Mouse (Mus musculus) kidney, postnatal 0 days (tissue): Measurements from ENCODE around the gene Calhm3. TPM values are rescaled to one million over a fixed set of nuclear protein-coding genes. Genes with fewer than 3 reads are reported as not detected.

Source experiments
- ATAC-seq: fragments of 200-750 bp; cut with Nextera tagmentation; replicated peaks from 2 replicates; pipeline ENCODE4 v1.8.0; 2017; ENCODE audit warnings: low read depth, moderate number of reproducible peaks, moderate TSS enrichment, moderate library complexity; ENCODE audit not compliant: low FRiP score
- DNase-seq: peaks from one replicate; pipeline ENCODE4 v3.0.0-alpha.2; 2016; ENCODE audit warnings: low spot score
- H3K27ac ChIP-seq: fragments of 300-500 bp; sonication (generic); 2 replicates; pipeline ENCODE4 v1.5.1; 2014; ENCODE audit warnings: mild to moderate bottlenecking
- H3K27me3 ChIP-seq: fragments of 300-500 bp; sonication (generic); 2 replicates; pipeline ENCODE4 v1.6.1; 2014; ENCODE audit warnings: low read length, mixed read lengths; ENCODE audit not compliant: insufficient read depth
- H3K36me3 ChIP-seq: fragments of 300-500 bp; sonication (generic); 2 replicates; pipeline ENCODE4 v1.6.1; 2014; ENCODE audit warnings: low read length, mixed read lengths; ENCODE audit not compliant: insufficient read depth
- H3K4me1 ChIP-seq: fragments of 300-500 bp; sonication (generic); replicated peaks from 2 replicates; pipeline ENCODE4 v1.6.1; 2014; ENCODE audit warnings: antibody characterized with exemption, low read length, mixed read lengths; ENCODE audit not compliant: insufficient read depth
- H3K4me2 ChIP-seq: fragments of 300-500 bp; sonication (generic); 2 replicates; pipeline ENCODE4 v1.6.1; 2014; ENCODE audit warnings: mild to moderate bottlenecking, low read length, moderate library complexity, mixed read lengths
- H3K4me3 ChIP-seq: fragments of 300-500 bp; sonication (generic); replicated peaks from 2 replicates; pipeline ENCODE4 v1.5.1; 2014; ENCODE audit warnings: low read depth, low read length
- H3K9ac ChIP-seq: fragments of 300-500 bp; sonication (generic); 2 replicates; pipeline ENCODE4 v1.6.1; 2014; ENCODE audit warnings: low read depth, low read length
- H3K9me3 ChIP-seq: fragments of 300-500 bp; sonication (generic); replicated peaks from 2 replicates; pipeline ENCODE4 v1.6.1; 2016; ENCODE audit warnings: low read length, inconsistent platforms, mixed read lengths
- CTCF ChIP-seq: IDR thresholded peaks from 2 replicates; pipeline ENCODE4 v1.5.1; 2016; ENCODE audit warnings: antibody characterized with exemption, low read depth, mild to moderate bottlenecking, moderate library complexity
- WGBS: fragments of 180-500 bp; shearing (Covaris S2); extraction: QIAGEN DNeasy Blood & Tissue Kit; methylation state at CpG from one replicate; pipeline ENCODE4 v1.1.7; 2014; 5-methylcytosine and 5-hydroxymethylcytosine counted together
- polyA plus RNA-seq: library from polyadenylated mRNA; unstranded; fragments of >200 nt; fragmentation: Nextera tagmentation; extraction: Ambion mirVana; gene quantifications from 2 replicates; pipeline ENCODE4 v1.2.1, GENCODE M21; 2015

Gene Calhm3
- polyA plus RNA-seq, 1 experiment from 2014 or later = not detected

DNA sequence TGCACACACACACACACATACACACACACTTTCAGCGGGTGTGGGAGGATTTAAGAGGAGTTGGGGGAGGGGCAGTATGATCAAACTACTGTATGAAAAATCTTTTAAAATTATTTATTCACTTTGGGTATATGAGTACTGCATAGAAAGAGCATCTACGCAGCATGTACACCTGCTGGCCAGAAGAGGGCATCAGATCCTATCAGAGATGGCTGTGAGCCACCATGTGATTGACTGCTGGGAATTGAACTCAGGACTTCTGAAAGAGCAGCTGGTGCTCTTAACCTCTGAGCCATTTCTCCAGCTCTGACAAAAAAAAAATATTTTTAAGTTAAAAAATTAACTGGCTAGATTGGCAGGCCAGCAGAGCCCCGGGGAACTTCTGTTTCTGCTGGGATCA, 17.0 kb upstream of the Calhm3 start:
- Histone ChIP-seq H3K9ac (no peak overlapping the region), H3K9me3 (no peaks in the 10 kb centered on the region), H3K36me3 (no peaks in the 10 kb centered on the region), H3K4me2 (no peak overlapping the region), H3K4me3 (no peak overlapping the region), H3K4me1 (peaks cover 5% of the 10 kb centered on the region; the same call in 1 of the 2 replicates), H3K27me3 (peaks cover 3% of the 10 kb centered on the region; the same call in 1 of the 2 replicates), H3K27ac (no peak overlapping the region)
- WGBS = 52% methylated on average over 3 of the region's 3 CpGs
- peak; percentile 58 for DNase-seq
- no peak for ATAC-seq
- peak; percentile 74 for TF ChIP-seq CTCF

DNA sequence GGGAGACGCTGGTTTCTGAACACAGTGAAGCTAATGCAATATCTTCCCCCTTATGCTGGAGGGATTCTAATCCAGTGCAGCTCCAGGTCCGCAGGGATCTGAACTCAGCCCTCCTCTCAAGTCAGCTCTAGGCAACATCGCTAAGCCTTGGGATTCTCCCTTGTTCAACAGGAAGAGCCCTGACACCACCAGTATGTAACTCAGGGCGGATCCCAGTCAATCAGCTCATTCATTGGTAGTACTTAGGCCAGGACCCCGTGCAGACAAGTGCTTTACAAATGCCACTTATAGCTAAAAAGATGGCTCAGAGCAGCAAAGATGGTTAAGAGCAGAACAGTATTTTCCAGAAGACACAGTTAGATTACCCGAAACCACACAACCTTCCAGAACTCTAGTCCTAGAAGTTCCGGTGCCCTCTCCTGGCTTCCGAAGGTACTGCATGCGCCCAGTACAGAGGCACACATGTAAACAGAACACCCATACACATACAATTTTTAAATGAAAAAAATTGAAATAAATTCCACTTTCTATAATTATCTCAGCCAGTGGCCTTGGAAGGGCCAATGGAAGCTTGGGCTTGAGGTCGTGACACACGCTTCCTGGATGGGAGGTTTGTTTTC, 11.3 kb upstream of the Calhm3 start:
- H3K9me3 ChIP-seq = no peaks in the 10 kb centered on the region
- H3K9ac ChIP-seq = no peak overlapping the region
- TF ChIP-seq CTCF = peak; percentile 86
- no peaks in the 10 kb centered on the region for H3K27me3 ChIP-seq
- no peaks in the 10 kb centered on the region for H3K36me3 ChIP-seq
- no peak overlapping the region; the same call in 1 of the 2 replicates for H3K27ac ChIP-seq
- no peak overlapping the region for H3K4me3 ChIP-seq
- ATAC-seq = peak; percentile 60; the same call in 1 of the 2 replicates
- DNase-seq = peak; percentile 90
- no peaks in the 10 kb centered on the region for H3K4me1 ChIP-seq
- H3K4me2 ChIP-seq = peak overlapping the region; percentile 43
- WGBS = 20% methylated on average over 11 of the region's 11 CpGs

- Histone ChIP-seq H3K9ac (no peak overlapping the region), H3K4me3 (no peak overlapping the region), H3K36me3 (no peaks in the 10 kb centered on the region), H3K9me3 (no peaks in the 10 kb centered on the region), H3K4me2 (peak overlapping the region; percentile 43), H3K27me3 (no peaks in the 10 kb centered on the region), H3K4me1 (no peaks in the 10 kb centered on the region), H3K27ac (no peak overlapping the region)
- TF ChIP-seq CTCF = peak; percentile 89
- ATAC-seq (no peak), DNase-seq (peak; percentile 77)
- WGBS = 8% methylated on average over 13 of the region's 13 CpGs
These were observed 10.7 kb upstream of the Calhm3 start for GRCm38 (mm10) chr19:47168223-47168622.

DNA sequence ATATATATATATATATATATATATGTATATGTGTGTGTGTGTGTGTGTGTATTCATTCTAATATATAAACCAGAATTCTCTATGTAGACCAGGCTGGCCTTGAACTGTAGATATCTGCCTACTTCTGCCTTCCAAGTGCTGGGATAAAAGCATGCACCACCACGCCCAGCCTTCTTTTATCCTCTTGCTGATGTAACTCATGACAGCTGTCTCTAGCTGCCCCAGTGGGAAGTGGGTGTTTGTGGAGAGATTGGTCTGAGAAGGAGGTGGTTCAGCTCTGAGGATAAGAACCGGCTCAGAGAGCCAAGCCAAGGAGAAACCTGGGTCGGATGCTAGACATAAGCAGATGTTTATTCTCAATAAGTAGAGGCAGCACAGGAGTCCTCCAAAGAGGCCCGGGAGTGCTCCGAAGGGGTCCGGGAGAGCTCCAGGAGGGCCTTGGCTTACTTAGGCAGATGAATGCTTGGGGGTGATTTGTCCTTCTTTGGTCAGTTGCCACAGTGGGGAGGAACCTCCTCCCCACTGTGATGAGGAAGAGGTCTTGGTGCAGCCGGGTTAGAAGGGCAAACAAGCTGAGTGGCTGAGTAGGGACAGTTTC, 10.2 kb upstream of the Calhm3 start:
- no peak for DNase-seq
- no peaks in the 10 kb centered on the region for H3K36me3 ChIP-seq
- no peak for TF ChIP-seq CTCF

GRCm38 (mm10) chr19:47166758-47167157, 9.2 kb upstream of the Calhm3 start:
- H3K4me2 ChIP-seq = no peak overlapping the region
- H3K4me1 ChIP-seq = no peaks in the 10 kb centered on the region
- H3K27me3 ChIP-seq = no peaks in the 10 kb centered on the region
- H3K4me3 ChIP-seq = no peak overlapping the region
- 30% methylated on average over 3 of the region's 3 CpGs for WGBS
- H3K9me3 ChIP-seq = no peaks in the 10 kb centered on the region
- H3K36me3 ChIP-seq = no peaks in the 10 kb centered on the region
- peak overlapping the region; percentile 57; the same call in 1 of the 2 replicates for H3K27ac ChIP-seq
- TF ChIP-seq CTCF = no peak
- ATAC-seq (no peak), DNase-seq (no peak)
- no peak overlapping the region for H3K9ac ChIP-seq

More for the DNA sequence above, 10.2 kb upstream of the Calhm3 start:
- no peak overlapping the region for H3K9ac ChIP-seq
- H3K9me3 ChIP-seq = no peaks in the 10 kb centered on the region
- H3K4me1 ChIP-seq = no peaks in the 10 kb centered on the region
- H3K27ac ChIP-seq = no peak overlapping the region
- H3K4me2 ChIP-seq = 0 out of 2 replicates have a peak overlapping the region, but pooled peaks have one; percentile 43
- no peaks in the 10 kb centered on the region for H3K27me3 ChIP-seq
- no peak overlapping the region for H3K4me3 ChIP-seq
- WGBS = 52% methylated on average over 7 of the region's 7 CpGs
- ATAC-seq = no peak

DNA sequence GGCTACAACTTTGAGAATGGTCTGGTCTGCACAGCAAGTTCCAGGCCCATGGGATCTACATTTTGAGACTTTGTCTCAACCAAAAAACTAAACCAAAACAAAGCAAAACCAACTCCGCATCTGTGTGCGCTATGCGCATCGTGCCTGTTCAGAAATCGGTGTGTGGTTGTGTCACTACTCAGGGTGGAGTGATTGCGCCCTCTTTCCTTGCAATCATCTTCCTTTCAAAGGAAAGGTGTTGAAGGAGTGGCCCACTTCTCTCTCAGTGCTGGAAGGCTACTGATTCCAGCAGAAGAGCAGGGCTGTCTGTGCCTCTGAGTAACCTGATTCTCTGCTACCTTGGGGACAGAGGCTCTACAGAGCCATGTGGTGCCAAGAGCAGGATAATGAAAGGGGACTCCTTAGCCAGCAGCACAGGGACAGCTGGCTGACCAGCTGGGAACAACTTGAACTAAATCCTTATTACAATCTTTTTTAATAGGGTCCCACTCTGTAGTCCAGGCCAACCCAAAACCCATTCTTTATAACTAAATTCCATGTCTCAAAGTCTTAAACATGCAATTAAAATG, 5.7 kb upstream of the Calhm3 start:
- DNase-seq (no peak), ATAC-seq (no peak)
- Histone ChIP-seq H3K9ac (no peak overlapping the region), H3K27me3 (no peaks in the 10 kb centered on the region), H3K36me3 (no peaks in the 10 kb centered on the region), H3K27ac (no peak overlapping the region), H3K4me3 (no peak overlapping the region), H3K9me3 (no peaks in the 10 kb centered on the region), H3K4me1 (no peaks in the 10 kb centered on the region), H3K4me2 (no peak overlapping the region)
- 87% methylated on average over 6 of the region's 6 CpGs for WGBS
- no peak for TF ChIP-seq CTCF
